Comparison of ENCODE assay signal across 9 mouse cellular contexts in genomic region chr2:30063791-30064190, GRCm38 (mm10). TPM values are rescaled to one million over a fixed set of nuclear protein-coding genes. Genes with fewer than 3 reads are reported as not detected.
DNase-seq lines count a peak whose midpoint lies in the region; ATAC-seq and TF ChIP-seq lines count a peak whose summit lies in the region.
"Had no signal": no experiment of that assay in that cellular context is flagged by ENCODE, and none has a peak within 500 bp of the region (broad histone marks: within the 10 kb centered on the region; RNA-seq: fewer than 3 reads in every experiment).

No protein-coding gene starts in this region.

- H3K4me3 ChIP-seq in spleen, adult 2 months (ENCODE audit: extremely low read depth, insufficient read depth, insufficient read length), result no peak overlapping the region
- peak overlapping the region; percentile 64 for H3K4me3 ChIP-seq in forebrain, embryonic 11.5 days (ENCODE audit: low read depth, low read length)
- peak overlapping the region; percentile 53 for H3K4me3 ChIP-seq in limb, embryonic 15.5 days
- H3K4me3 ChIP-seq in stomach, embryonic 15.5 days (replicated peaks), result peak overlapping the region; percentile 64

- H3K27me3 ChIP-seq in spleen, adult 2 months (ENCODE audit: control insufficient read depth, insufficient read depth, low read length), result no peaks in the 10 kb centered on the region
- H3K27me3 ChIP-seq in forebrain, embryonic 11.5 days (ENCODE audit: control insufficient read depth, insufficient read depth, low read length), result no peaks in the 10 kb centered on the region
- no peaks in the 10 kb centered on the region for H3K27me3 ChIP-seq in limb, embryonic 15.5 days
- no peaks in the 10 kb centered on the region for H3K27me3 ChIP-seq in stomach, embryonic 15.5 days (replicated peaks)

- DNase-seq in spleen, adult 2 months (ENCODE audit: low read depth in 1 of 2, low spot score in 2 of 2), result no peak
- DNase-seq in spleen, postnatal 14 days (ENCODE audit: low spot score in 2 of 2), result no peak
- DNase-seq in forebrain, embryonic 11.5 days (ENCODE audit: low spot score), result no peak
- no peak for DNase-seq in cerebellum, adult 11-12 months
- no peak for DNase-seq in right cerebral cortex, postnatal 36 days (ENCODE audit: low spot score in 2 of 2)
- no peak for DNase-seq in heart, adult 9 months (ENCODE audit: low spot score in 2 of 2)
- DNase-seq: right cerebral cortex, postnatal 14 days had no signal

- peaks cover 2% of the 10 kb centered on the region for H3K36me3 ChIP-seq in spleen, adult 2 months (ENCODE audit: control insufficient read depth, insufficient read depth, low read length)
- H3K36me3 ChIP-seq in forebrain, embryonic 11.5 days (ENCODE audit: control insufficient read depth, insufficient read depth, low read length), result peaks cover 5% of the 10 kb centered on the region; the same call in 1 of the 2 replicates
- H3K36me3 ChIP-seq in limb, embryonic 15.5 days, result peaks cover 6% of the 10 kb centered on the region; the same call in 1 of the 2 replicates
- H3K36me3 ChIP-seq in stomach, embryonic 15.5 days, result peaks cover 4% of the 10 kb centered on the region; the same call in 1 of the 2 replicates

- H3K27ac ChIP-seq in spleen, adult 2 months (ENCODE audit: insufficient read depth, low read length), result peak overlapping the region; percentile 19; the same call in 1 of the 2 replicates
- no peak overlapping the region for H3K27ac ChIP-seq in forebrain, embryonic 11.5 days (ENCODE audit: low read depth, low read length)
- H3K27ac ChIP-seq in limb, embryonic 15.5 days, result peak overlapping the region; percentile 91
- H3K27ac ChIP-seq in stomach, embryonic 15.5 days, result peak overlapping the region; percentile 97

- peaks cover 4% of the 10 kb centered on the region; the same call in 1 of the 2 replicates for H3K4me1 ChIP-seq in spleen, adult 2 months (ENCODE audit: control insufficient read depth, insufficient read depth, insufficient read length)
- H3K4me1 ChIP-seq in forebrain, embryonic 11.5 days (replicated peaks; ENCODE audit: control insufficient read depth, insufficient read depth, low read length), result peaks cover 13% of the 10 kb centered on the region
- peaks cover 42% of the 10 kb centered on the region for H3K4me1 ChIP-seq in limb, embryonic 15.5 days
- H3K4me1 ChIP-seq in stomach, embryonic 15.5 days, result peaks cover 23% of the 10 kb centered on the region

- TF ChIP-seq POLR2A in spleen, adult 2 months (IDR thresholded peaks at IDR 0.05; ENCODE audit: low read depth, low read length), result no peak

- peak overlapping the region; percentile 86 for H3K9ac ChIP-seq in forebrain, embryonic 11.5 days (ENCODE audit: low read length)
- no peak overlapping the region for H3K9ac ChIP-seq in limb, embryonic 15.5 days
- no peak overlapping the region for H3K9ac ChIP-seq in stomach, embryonic 15.5 days

- TF ChIP-seq CTCF in spleen, adult 2 months (IDR thresholded peaks at IDR 0.05; ENCODE audit: extremely low read depth, insufficient read depth, insufficient read length, insufficient replicate concordance), result no peak

- ATAC-seq in forebrain, embryonic 11.5 days (replicated peaks; ENCODE audit: low FRiP score), result no peak
- no peak for ATAC-seq in limb, embryonic 15.5 days (ENCODE audit: insufficient number of reproducible peaks, low FRiP score, low TSS enrichment, low read depth)
- ATAC-seq in stomach, embryonic 15.5 days (ENCODE audit: insufficient read depth, low FRiP score, low read depth), result no peak

- H3K9me3 ChIP-seq in forebrain, embryonic 11.5 days (ENCODE audit: control insufficient read depth, low read length), result no peaks in the 10 kb centered on the region
- H3K9me3 ChIP-seq in limb, embryonic 15.5 days, result no peaks in the 10 kb centered on the region
- no peaks in the 10 kb centered on the region for H3K9me3 ChIP-seq in stomach, embryonic 15.5 days

- 10% methylated on average over 2 of the region's 3 CpGs for WGBS in spleen, adult 2 months
- WGBS in forebrain, embryonic 11.5 days, result 7% methylated on average over 3 of the region's 3 CpGs
- 3% methylated on average over 3 of the region's 3 CpGs for WGBS in limb, embryonic 15.5 days
- WGBS in stomach, embryonic 15.5 days, result 13% methylated on average over 2 of the region's 3 CpGs

- H3K4me2 ChIP-seq in forebrain, embryonic 11.5 days (ENCODE audit: low read depth, low read length, severe bottlenecking), result peak overlapping the region; percentile 96
- peak overlapping the region; percentile 85 for H3K4me2 ChIP-seq in limb, embryonic 15.5 days
- H3K4me2 ChIP-seq in stomach, embryonic 15.5 days, result peak overlapping the region; percentile 87

RNA-seq across cellular contexts. Expression of gene Set, which starts 6.6 kb away (rescaled TPM):
- polyA plus RNA-seq in spleen, adult 2 months (2012; rRNA removed), result 42.2 and 55.0 TPM in 2 replicates
- polyA plus RNA-seq in forebrain, embryonic 11.5 days (2014; fragmentation: Nextera tagmentation; extraction: Ambion mirVana), result 817 and 824 TPM in 2 replicates
- polyA plus RNA-seq in limb, embryonic 15.5 days (2015; fragmentation: Nextera tagmentation; extraction: Ambion mirVana), result 323 and 361 TPM in 2 replicates
- 426 and 452 TPM in 2 replicates for polyA plus RNA-seq in stomach, embryonic 15.5 days (2015; fragmentation: Nextera tagmentation; extraction: Ambion mirVana)

RNA-seq across cellular contexts. Expression of gene Pkn3, which starts 13.7 kb away (rescaled TPM):
- 4.6 and 4.9 TPM in 2 replicates for polyA plus RNA-seq in spleen, adult 2 months (2012; rRNA removed)
- 10.5 and 12.1 TPM in 2 replicates for polyA plus RNA-seq in forebrain, embryonic 11.5 days (2014; fragmentation: Nextera tagmentation; extraction: Ambion mirVana)
- polyA plus RNA-seq in limb, embryonic 15.5 days (2015; fragmentation: Nextera tagmentation; extraction: Ambion mirVana), result 8.6 and 10.4 TPM in 2 replicates
- polyA plus RNA-seq in stomach, embryonic 15.5 days (2015; fragmentation: Nextera tagmentation; extraction: Ambion mirVana), result 7.9 and 10.5 TPM in 2 replicates

RNA-seq across cellular contexts. Expression of gene Wdr34, which starts 15.1 kb away (rescaled TPM):
- polyA plus RNA-seq in spleen, adult 2 months (2012; rRNA removed), result 7.6 and 12.3 TPM in 2 replicates
- 35.9 and 39.6 TPM in 2 replicates for polyA plus RNA-seq in forebrain, embryonic 11.5 days (2014; fragmentation: Nextera tagmentation; extraction: Ambion mirVana)
- polyA plus RNA-seq in limb, embryonic 15.5 days (2015; fragmentation: Nextera tagmentation; extraction: Ambion mirVana), result 36.7 and 37.0 TPM in 2 replicates
- 27.2 and 27.9 TPM in 2 replicates for polyA plus RNA-seq in stomach, embryonic 15.5 days (2015; fragmentation: Nextera tagmentation; extraction: Ambion mirVana)

RNA-seq across cellular contexts. Expression of gene Zdhhc12, which starts 29.7 kb away (rescaled TPM):
- polyA plus RNA-seq in spleen, adult 2 months (2012; rRNA removed), result 56.2 and 92.3 TPM in 2 replicates
- polyA plus RNA-seq in forebrain, embryonic 11.5 days (2014; fragmentation: Nextera tagmentation; extraction: Ambion mirVana), result 27.1 and 35.4 TPM in 2 replicates
- polyA plus RNA-seq in limb, embryonic 15.5 days (2015; fragmentation: Nextera tagmentation; extraction: Ambion mirVana), result 21.1 and 21.6 TPM in 2 replicates
- 46.5 and 47.1 TPM in 2 replicates for polyA plus RNA-seq in stomach, embryonic 15.5 days (2015; fragmentation: Nextera tagmentation; extraction: Ambion mirVana)
